Mouse (Mus musculus): Measurements from ENCODE around the gene Ermp1.
"Not testable (repeated sequence)": the region's sequence is repeated elsewhere in the genome, so short reads cannot be mapped to it uniquely, and the experiment has no call there.

Gene Ermp1

GRCm38 (mm10) chr19:29603548-29604353 is 44.5 kb downstream of the Ermp1 start:
- no peak for DNase-seq (ENCODE audit: low read depth, low spot score)

GRCm38 (mm10) chr19:29598981-29599380 is 49.2 kb downstream of the Ermp1 start:
- DNase-seq (ENCODE audit: low read depth, low spot score) = no peak

GRCm38 (mm10) chr19:29596985-29597384 is 51.2 kb downstream of the Ermp1 start:
- DNase-seq (ENCODE audit: low read depth, low spot score) = peak; percentile 37

GRCm38 (mm10) chr19:29596276-29596675 is 51.9 kb downstream of the Ermp1 start:
- no peak for DNase-seq (ENCODE audit: low read depth, low spot score)

GRCm38 (mm10) chr19:29593783-29594182 is 54.4 kb downstream of the Ermp1 start:
- not testable (repeated sequence) for DNase-seq (ENCODE audit: low read depth, low spot score)

- DNase-seq (ENCODE audit: low read depth, low spot score) = no peak
Observed at GRCm38 (mm10) chr19:29583734-29584133, 64.5 kb downstream of the Ermp1 start.

- no peak for DNase-seq (ENCODE audit: low read depth, low spot score)
Observed at GRCm38 (mm10) chr19:29582439-29582838, 65.8 kb downstream of the Ermp1 start.

- DNase-seq (ENCODE audit: low read depth, low spot score) = no peak
Observed at GRCm38 (mm10) chr19:29566512-29566911, 81.7 kb downstream of the Ermp1 start.

- DNase-seq (ENCODE audit: low read depth, low spot score) = peak; percentile 57
Observed at GRCm38 (mm10) chr19:29563258-29563779, 84.9 kb downstream of the Ermp1 start.

- DNase-seq (ENCODE audit: low read depth, low spot score) = no peak
Observed at GRCm38 (mm10) chr19:29562603-29563002, 85.6 kb downstream of the Ermp1 start.

GRCm38 (mm10) chr19:29562166-29562565 is 86.0 kb downstream of the Ermp1 start:
- DNase-seq (ENCODE audit: low read depth, low spot score) = no peak

Measured in A20 (cell line).